Mouse (Mus musculus) heart, postnatal 25 days (tissue): ENCODE results near the gene Gp5. TPM values are rescaled to one million over a fixed set of nuclear protein-coding genes. Genes with fewer than 3 reads are reported as not detected.

Experiments
- DNase-seq: peaks from one replicate; pipeline ENCODE4 v3.0.0; 2022; ENCODE audit warnings: low spot score
- intact Hi-C: fragments of 180-260 bp; cut with DNase I; formaldehyde crosslinking; loops from one replicate; pipeline ENCODE4 v1.15.1; 2025
- total RNA-seq, 2 experiments: library from RNA; stranded (reverse); gene quantifications; 2 replicates each; pipeline ENCODE4 v1.2.3; 2021

Gene Gp5
- total RNA-seq, 2 experiments from 2014 or later: 0.21 to 0.56 TPM

- DNase-seq: no peak
- intact Hi-C loops: no loop called here
Observed at GRCm38 (mm10) chr16:30282844-30283495, 27.6 kb downstream of the Gp5 start, which contains the start of gene Lrrc15. TSS of gene Lrrc15 (minus strand) at chr16:30283256.

DNA sequence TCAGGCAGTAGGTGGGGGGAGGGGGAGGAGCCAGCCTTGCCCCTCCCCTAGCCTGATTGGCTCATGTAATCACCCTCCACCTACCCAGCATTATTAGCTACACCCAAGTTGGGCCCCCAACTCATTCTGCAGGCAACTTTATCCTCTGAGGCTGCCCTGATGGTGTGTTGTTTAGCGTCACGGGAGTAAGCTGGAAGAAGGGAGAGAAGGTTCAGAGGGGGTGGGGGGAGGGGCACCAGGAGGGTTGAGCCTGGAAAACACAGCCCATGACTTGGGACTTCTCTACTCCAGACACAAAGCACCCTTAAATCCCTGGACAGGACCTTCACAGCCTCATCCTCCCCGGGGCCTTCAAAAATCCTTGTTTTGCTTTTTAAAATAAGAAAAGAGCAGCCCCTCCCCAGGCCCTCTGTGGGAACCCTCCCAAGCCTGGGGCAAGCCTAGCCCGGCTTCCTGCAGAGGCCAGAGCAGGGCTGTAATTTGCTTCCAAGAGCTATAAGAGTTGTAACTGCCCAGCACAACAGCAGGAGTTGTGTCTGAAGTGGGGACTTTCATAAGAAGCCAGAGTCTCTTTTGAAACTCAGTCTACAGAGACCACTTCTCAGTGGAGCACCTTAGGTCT lies 29.8 kb downstream of the Gp5 start:
- DNase-seq: no peak
- intact Hi-C loops: no loop called here

- intact Hi-C loops: no loop called here
- no peak for DNase-seq
Observed at GRCm38 (mm10) chr16:30278406-30278805, 32.2 kb downstream of the Gp5 start.

DNA sequence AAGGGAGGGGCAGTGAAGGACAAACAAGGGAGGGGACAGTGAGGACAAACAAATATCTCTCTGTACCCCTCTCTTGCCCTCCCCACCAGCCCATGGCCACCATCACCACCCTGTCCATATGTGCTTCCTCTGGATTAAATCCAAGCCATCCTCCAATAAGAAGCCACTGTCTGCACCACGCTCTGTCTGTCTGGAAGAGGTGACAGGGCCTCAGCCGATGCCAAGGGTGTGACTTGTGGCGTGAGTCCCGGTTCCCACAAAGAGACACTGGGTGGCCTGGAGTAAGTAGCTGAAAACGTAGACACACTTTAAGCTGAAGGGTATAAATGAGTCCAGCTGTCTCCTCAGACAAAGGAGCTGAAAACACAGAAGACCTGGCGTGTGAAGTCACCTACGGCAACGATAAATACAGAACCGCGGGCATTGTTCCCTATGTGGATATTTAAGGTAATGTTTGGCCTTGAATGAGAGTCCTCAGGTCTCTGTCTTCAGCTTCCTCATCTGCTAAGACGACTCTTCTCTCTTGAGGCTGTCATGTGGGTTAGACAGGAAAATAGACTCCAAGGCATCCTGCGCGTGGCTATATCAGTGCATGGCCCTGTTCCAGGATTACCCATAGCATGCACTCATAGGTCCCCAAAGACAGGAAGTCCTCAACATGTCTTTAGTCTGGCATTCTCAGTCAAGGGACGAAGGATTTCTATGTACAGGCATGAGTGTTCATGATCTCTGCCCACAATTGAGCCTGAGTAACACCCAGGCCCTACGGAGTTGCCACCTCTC lies 34.8 kb downstream of the Gp5 start:
- no peak for DNase-seq
- intact Hi-C loops: no loop called here

DNA sequence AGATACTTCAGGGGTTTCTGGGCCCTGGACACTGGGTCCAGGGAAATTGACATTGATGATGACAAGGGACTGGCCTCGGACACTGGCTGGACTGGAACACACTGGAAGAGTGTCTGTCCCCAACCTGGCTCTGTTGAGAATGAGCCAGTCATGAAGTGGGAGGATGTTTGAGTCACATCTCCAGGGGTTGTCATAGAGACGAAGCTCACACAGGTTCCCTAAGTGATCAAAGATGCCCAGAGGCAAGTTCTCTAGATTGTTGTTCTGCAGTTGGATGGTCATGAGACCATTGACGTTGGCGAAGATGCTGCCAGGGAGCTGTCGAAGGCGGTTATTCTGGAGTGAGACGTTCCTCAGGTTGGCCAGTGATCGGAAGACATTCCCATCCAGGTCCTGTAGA lies 37.5 kb downstream of the Gp5 start:
- intact Hi-C loops: no loop called here
- DNase-seq: no peak

GRCm38 (mm10) chr16:30271941-30272595 lies 38.5 kb downstream of the Gp5 start:
- intact Hi-C loops: no loop called here
- no peak for DNase-seq

GRCm38 (mm10) chr16:30271223-30271761 lies 39.3 kb downstream of the Gp5 start:
- DNase-seq: no peak
- intact Hi-C loops: no loop called here

DNA sequence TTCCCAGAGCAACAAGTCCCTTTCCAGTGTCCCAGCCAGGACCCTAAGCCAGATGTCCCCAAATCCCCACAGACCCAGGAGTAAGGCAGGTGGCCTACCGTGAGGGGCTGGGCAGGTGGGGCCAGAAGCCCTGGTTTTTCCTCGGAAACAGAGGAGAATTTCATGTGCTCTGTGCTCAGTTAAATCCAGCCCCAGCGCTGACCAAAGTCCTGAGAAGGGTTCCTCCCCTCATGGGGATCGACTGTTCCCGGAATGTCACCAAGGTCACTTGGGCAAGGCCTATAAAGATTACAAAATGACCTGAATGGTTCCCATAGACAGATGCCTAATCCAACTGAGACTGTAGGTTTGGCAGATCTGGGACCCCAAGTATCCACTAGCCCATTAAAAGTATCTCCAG lies 43.2 kb downstream of the Gp5 start, which contains the start of gene Cpn2:
Gene Cpn2, minus strand, starts transcription at position 141 of the 400 bp plus-strand sequence.
- DNase-seq: no peak
- intact Hi-C loops: no loop called here

- intact Hi-C loops: no loop called here
- DNase-seq: no peak
Observed at GRCm38 (mm10) chr16:30266561-30266960, 44.0 kb downstream of the Gp5 start.

DNA sequence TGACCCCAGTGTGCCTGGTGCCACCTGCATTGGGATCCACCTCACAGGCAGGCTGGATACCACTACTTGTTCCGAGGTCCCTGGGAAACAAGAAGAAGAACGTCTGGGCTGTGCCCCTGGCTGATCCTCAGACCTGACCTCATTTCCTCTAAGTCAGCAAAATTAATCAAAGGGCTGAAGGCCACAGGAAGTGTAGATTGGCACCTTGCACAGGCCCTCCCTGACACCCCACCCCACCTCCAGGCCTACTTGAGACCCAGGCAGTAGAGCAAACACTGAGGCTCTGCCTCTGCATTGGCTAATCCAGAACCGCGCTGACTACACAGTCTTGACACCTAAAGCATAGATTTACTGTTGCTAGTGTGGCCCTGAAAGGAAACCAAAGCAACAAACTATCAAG lies 45.0 kb downstream of the Gp5 start:
- intact Hi-C loops: no loop called here
- DNase-seq: no peak

DNA sequence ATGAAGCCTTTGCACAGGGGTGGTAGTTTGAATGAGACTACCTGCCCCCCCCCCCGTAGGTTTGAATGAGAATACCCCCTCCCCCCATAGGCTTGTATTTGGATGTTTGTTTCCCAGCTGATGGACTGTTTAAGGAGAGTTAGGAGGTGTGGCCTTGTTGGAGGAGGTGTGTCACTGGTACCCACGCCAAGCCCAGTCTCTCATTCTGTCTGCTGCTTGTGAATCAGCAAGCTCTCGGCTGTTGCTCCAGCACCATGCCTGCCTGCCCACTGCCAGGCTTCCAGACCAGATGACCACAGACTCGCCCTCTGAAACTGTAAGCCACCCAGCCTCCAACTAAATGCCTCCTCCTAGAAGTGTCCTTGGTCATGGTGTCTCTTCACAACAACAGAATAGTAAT lies 47.4 kb downstream of the Gp5 start:
- intact Hi-C loops: no loop called here
- DNase-seq: no peak

DNA sequence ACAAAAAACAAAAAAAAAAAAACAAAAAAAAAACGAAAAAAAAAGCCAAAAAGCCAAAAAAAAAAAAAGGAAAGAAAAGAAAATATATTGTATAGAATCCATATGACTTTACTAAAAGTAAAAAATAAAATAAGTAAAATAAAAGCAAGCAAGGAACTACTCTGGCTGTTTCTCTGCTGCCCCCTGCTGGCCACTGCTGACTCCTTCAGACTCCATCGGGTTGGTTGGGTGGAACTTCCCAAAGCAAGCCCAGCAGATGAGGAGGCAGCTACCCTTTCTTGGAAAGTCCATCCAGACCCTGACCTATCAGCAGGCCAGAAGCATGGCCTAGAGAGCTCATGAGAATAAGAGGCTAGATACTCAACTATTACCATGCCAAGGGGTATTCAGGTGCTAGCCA lies 47.9 kb downstream of the Gp5 start:
- no peak for DNase-seq
- intact Hi-C loops: no loop called here

DNA sequence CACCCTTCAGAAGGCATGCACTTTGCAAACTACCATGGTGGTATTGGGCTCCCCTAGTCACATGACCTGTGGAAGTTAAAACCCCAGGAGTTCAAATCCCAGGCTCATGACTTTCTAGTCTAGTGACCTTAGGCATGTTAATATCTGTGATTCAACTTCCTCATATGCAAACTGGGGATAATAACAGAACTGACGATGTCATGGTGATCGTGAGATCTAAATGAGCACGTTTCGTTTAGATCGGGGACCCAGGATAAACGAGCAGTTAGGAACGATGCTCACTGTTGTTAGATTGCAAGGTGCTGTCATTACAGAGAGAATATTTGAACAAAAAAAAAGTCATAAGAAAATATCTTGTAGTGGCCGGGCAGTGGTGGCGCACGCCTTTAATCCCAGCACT lies 48.4 kb downstream of the Gp5 start:
- DNase-seq: no peak

GRCm38 (mm10) chr16:30261341-30261740 lies 49.2 kb downstream of the Gp5 start:
- intact Hi-C loops: no loop called here
- DNase-seq: no peak

More for the DNA sequence above, 48.4 kb downstream of the Gp5 start:
- intact Hi-C loops: no loop called here

DNA sequence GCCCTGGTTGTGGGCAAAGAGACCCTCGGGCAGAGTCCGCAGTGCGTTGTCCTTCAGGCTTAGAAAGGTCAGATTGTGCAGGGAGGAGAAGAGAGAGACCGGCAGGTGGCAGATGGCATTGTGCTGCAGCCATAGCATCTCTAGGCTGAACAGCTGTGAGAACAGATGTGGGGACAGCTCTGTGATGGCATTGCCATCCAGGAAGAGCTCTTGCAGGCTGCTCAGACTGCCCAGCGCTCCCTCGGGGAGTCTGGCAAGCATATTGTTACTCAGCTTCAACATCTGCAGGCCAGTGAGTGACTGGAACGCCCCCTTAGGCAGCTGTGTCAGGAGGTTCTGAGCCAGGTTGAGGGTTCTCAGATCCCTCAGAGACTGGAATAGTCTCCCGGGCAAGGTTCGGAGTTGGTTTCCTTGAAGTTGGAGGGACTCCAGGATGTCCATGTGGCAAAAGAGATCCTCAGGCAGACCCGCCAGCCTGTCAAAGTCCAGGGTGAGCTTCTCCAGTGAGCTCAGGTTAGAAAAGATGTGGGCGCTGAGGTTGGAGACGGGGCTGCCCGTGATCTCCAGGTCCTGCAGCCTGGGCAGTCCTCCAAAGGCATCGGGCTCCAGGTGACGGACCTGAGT lies 50.5 kb downstream of the Gp5 start:
- no peak for DNase-seq
- intact Hi-C loops: no loop called here

DNA sequence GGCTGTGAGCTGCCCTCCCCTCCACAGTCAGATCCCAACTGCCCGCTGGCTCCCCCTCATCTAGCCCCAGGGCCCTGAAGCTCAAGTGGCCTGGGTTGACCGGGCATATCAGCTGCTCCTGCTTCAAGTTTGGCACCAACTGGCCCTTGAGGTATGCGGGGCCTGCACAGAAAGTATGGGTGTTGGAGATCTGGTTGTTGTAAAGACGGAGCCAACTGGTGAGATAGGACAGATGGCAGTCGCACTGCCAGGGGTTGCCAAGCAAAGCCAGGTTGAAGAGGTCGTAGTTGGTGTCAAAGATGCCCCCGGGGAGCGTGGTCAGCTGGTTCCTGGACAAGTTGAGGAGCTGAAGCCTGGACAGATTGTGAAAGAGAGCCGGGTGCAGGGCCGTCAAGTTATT lies 51.1 kb downstream of the Gp5 start:
- no peak for DNase-seq

DNA sequence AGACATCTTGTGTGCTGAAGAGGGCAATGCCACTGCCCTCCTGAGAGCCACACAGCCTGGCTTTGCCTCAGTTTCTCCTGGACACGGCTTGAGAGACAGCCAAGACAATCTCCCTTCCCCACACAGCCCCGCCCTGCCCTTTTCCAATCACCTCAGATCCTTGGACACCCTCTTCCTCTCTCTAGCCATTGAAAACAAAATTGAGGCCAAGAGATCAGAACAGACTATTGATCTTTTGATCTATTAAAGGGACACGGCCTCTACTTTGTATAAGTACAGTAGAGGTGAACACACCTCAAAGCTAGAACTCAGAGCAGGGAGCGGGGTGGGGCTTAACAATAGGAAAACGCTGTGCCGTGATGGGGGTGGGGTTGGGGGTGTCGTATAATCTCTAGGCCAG lies 52.1 kb downstream of the Gp5 start:
- intact Hi-C loops: no loop called here

More for the DNA sequence above, 51.1 kb downstream of the Gp5 start:
- intact Hi-C loops: no loop called here

GRCm38 (mm10) chr16:30257718-30258117 lies 52.9 kb downstream of the Gp5 start:
- intact Hi-C loops: no loop called here
- DNase-seq: no peak

More for the DNA sequence above, 52.1 kb downstream of the Gp5 start:
- no peak for DNase-seq
